ENCODE assay signal across 10 mouse cellular contexts in genomic region chrX:36587304-36588209, GRCm38 (mm10). TPM values are rescaled to one million over a fixed set of nuclear protein-coding genes. Genes with fewer than 3 reads are reported as not detected.
A peak's percentile ranks its signal among the peaks of the same experiment; 100 is the strongest.
DNase-seq lines count a peak whose midpoint lies in the region; ATAC-seq lines count a peak whose summit lies in the region.
"Had no signal": no experiment of that assay in that cellular context is flagged by ENCODE, and none has a peak within 500 bp of the region (broad histone marks: within the 10 kb centered on the region; RNA-seq: fewer than 3 reads in every experiment).

No protein-coding gene starts in this region.

- WGBS in forebrain, embryonic 11.5 days: 69% methylated on average over 8 of the region's 8 CpGs
- WGBS in forebrain, embryonic 10.5 days: 77% methylated on average over 8 of the region's 8 CpGs
- WGBS in neural tube, embryonic 11.5 days: 65% methylated on average over 8 of the region's 8 CpGs

- no peak overlapping the region for H3K4me2 ChIP-seq in forebrain, embryonic 11.5 days (ENCODE audit: low read depth, low read length, severe bottlenecking)
- no peak overlapping the region for H3K4me2 ChIP-seq in neural tube, embryonic 11.5 days (ENCODE audit: low read depth)
- H3K4me2 ChIP-seq: liver, embryonic 12.5 days had no signal

- no peak overlapping the region for H3K27ac ChIP-seq in forebrain, embryonic 11.5 days (ENCODE audit: low read depth, low read length)
- H3K27ac ChIP-seq in forebrain, embryonic 10.5 days: no peak overlapping the region
- no peak overlapping the region for H3K27ac ChIP-seq in neural tube, embryonic 11.5 days (ENCODE audit: low read depth, low read length)
- H3K27ac ChIP-seq: liver, embryonic 12.5 days had no signal

- no peak overlapping the region for H3K4me3 ChIP-seq in forebrain, embryonic 11.5 days (ENCODE audit: low read depth, low read length)
- H3K4me3 ChIP-seq in forebrain, embryonic 10.5 days: no peak overlapping the region
- no peak overlapping the region for H3K4me3 ChIP-seq in neural tube, embryonic 11.5 days (ENCODE audit: low read depth, low read length)
- H3K4me3 ChIP-seq: liver, embryonic 12.5 days had no signal

- no peaks in the 10 kb centered on the region for H3K4me1 ChIP-seq in forebrain, embryonic 11.5 days (replicated peaks; ENCODE audit: control insufficient read depth, insufficient read depth, low read length)
- peaks cover 9% of the 10 kb centered on the region for H3K4me1 ChIP-seq in forebrain, embryonic 10.5 days
- H3K4me1 ChIP-seq in neural tube, embryonic 11.5 days (ENCODE audit: control insufficient read depth, insufficient read depth, low read length): no peaks in the 10 kb centered on the region
- H3K4me1 ChIP-seq: liver, embryonic 12.5 days had no signal

- no peak for DNase-seq in forebrain, embryonic 11.5 days (ENCODE audit: low spot score)
- no peak for DNase-seq in forebrain, embryonic 10.5 days (ENCODE audit: extremely low spot score, low spot score)
- peak; percentile 14 for DNase-seq in neural tube, embryonic 11.5 days (ENCODE audit: low spot score)
- DNase-seq in neural tube, embryonic 10.5 days (ENCODE audit: extremely low spot score, low spot score): no peak
- DNase-seq in layer of hippocampus, postnatal 14 days (ENCODE audit: low spot score in 2 of 2): peak; percentile 28 to 49
- peak; percentile 19 for DNase-seq in retina, postnatal 1 day
- no peak for DNase-seq in gastrocnemius, postnatal 4 days (ENCODE audit: low spot score in 2 of 2)
- DNase-seq in gastrocnemius, postnatal 10 days: no peak
- DNase-seq: adrenal gland, adult 8-10 months had no signal

- ATAC-seq in forebrain, embryonic 11.5 days (replicated peaks; ENCODE audit: low FRiP score): peak; percentile 61; the same call in 1 of the 2 replicates
- ATAC-seq in neural tube, embryonic 11.5 days (ENCODE audit: insufficient read depth, low FRiP score, low TSS enrichment): no peak
- ATAC-seq: liver, embryonic 12.5 days had no signal

- H3K9me3 ChIP-seq in forebrain, embryonic 11.5 days (ENCODE audit: control insufficient read depth, low read length): no peaks in the 10 kb centered on the region
- no peaks in the 10 kb centered on the region for H3K9me3 ChIP-seq in forebrain, embryonic 10.5 days
- H3K9me3 ChIP-seq in neural tube, embryonic 11.5 days (ENCODE audit: control insufficient read depth, low read length): no peaks in the 10 kb centered on the region
- H3K9me3 ChIP-seq: liver, embryonic 12.5 days had no signal

- H3K9ac ChIP-seq in forebrain, embryonic 11.5 days (ENCODE audit: low read length): no peak overlapping the region
- no peak overlapping the region for H3K9ac ChIP-seq in neural tube, embryonic 11.5 days (ENCODE audit: low read length)
- H3K9ac ChIP-seq: liver, embryonic 12.5 days had no signal

- no peaks in the 10 kb centered on the region for H3K36me3 ChIP-seq in forebrain, embryonic 11.5 days (ENCODE audit: control insufficient read depth, insufficient read depth, low read length)
- no peaks in the 10 kb centered on the region for H3K36me3 ChIP-seq in forebrain, embryonic 10.5 days (replicated peaks)
- H3K36me3 ChIP-seq in neural tube, embryonic 11.5 days (ENCODE audit: control insufficient read depth, insufficient read depth, low read length): no peaks in the 10 kb centered on the region
- H3K36me3 ChIP-seq: liver, embryonic 12.5 days had no signal

- no peaks in the 10 kb centered on the region for H3K27me3 ChIP-seq in forebrain, embryonic 11.5 days (ENCODE audit: control insufficient read depth, insufficient read depth, low read length)
- H3K27me3 ChIP-seq in forebrain, embryonic 10.5 days (ENCODE audit: poor library complexity, severe bottlenecking): no peaks in the 10 kb centered on the region
- no peaks in the 10 kb centered on the region for H3K27me3 ChIP-seq in neural tube, embryonic 11.5 days (ENCODE audit: control insufficient read depth, insufficient read depth, low read length)
- H3K27me3 ChIP-seq: liver, embryonic 12.5 days had no signal

RNA-seq across cellular contexts. Expression of gene Pgrmc1, which starts 10.4 kb away (rescaled TPM):
- 382 and 393 TPM in 2 replicates for polyA plus RNA-seq in forebrain, embryonic 11.5 days (2014; fragmentation: Nextera tagmentation; extraction: Ambion mirVana)
- polyA plus RNA-seq in forebrain, embryonic 10.5 days (2016; fragmentation: Nextera tagmentation; extraction: Ambion mirVana): 358 TPM in 2 replicates
- polyA plus RNA-seq in neural tube, embryonic 11.5 days (2014; fragmentation: Nextera tagmentation; extraction: Ambion mirVana): 370 and 372 TPM in 2 replicates
- 100 to 1,000 TPM; 276 to 278 TPM for total RNA-seq in layer of hippocampus, postnatal 14 days (2021)
- 10 to 100 TPM; 48.1 to 50.1 TPM for total RNA-seq in gastrocnemius, postnatal 4 days (2021)
- 10 to 100 TPM; 27.4 to 28.4 TPM for total RNA-seq in gastrocnemius, postnatal 10 days (2021)

RNA-seq across cellular contexts. Expression of gene Akap17b, which starts 57.6 kb away (rescaled TPM):
- polyA plus RNA-seq in forebrain, embryonic 11.5 days (2014; fragmentation: Nextera tagmentation; extraction: Ambion mirVana): 3.6 and 3.8 TPM in 2 replicates
- polyA plus RNA-seq in forebrain, embryonic 10.5 days (2016; fragmentation: Nextera tagmentation; extraction: Ambion mirVana): 2.6 and 3.0 TPM in 2 replicates
- 4.0 and 4.3 TPM in 2 replicates for polyA plus RNA-seq in neural tube, embryonic 11.5 days (2014; fragmentation: Nextera tagmentation; extraction: Ambion mirVana)
- total RNA-seq in layer of hippocampus, postnatal 14 days (2021): 1 to 10 TPM; 8.8 to 9.4 TPM
- 1 to 10 TPM; 1.5 to 2.0 TPM for total RNA-seq in gastrocnemius, postnatal 4 days (2021)
- 1 to 10 TPM; 1.7 to 1.8 TPM for total RNA-seq in gastrocnemius, postnatal 10 days (2021)

Comparison
In these comparisons a context has a peak if more than half of its experiments do, and no peak if none do; other contexts are left out.
1. DNase-seq: peak in neural tube, embryonic 11.5 days (single experiment), layer of hippocampus, postnatal 14 days (2 of 2) and retina, postnatal 1 day (single experiment); none in forebrain, embryonic 11.5 days (single experiment), forebrain, embryonic 10.5 days (single experiment), neural tube, embryonic 10.5 days (single experiment), gastrocnemius, postnatal 4 days (0 of 2) and gastrocnemius, postnatal 10 days (single experiment).
2. RNA of gene Pgrmc1, which starts 10.4 kb away (total RNA-seq): 276 to 278 TPM in layer of hippocampus, postnatal 14 days; 48.1 to 50.1 TPM in gastrocnemius, postnatal 4 days and 27.4 to 28.4 TPM in gastrocnemius, postnatal 10 days; every median in the first group is over 4 times any median in the second.